Mouse (Mus musculus): ENCODE results near the gene Ccdc83.

Ccdc83 gene

GRCm38 (mm10) chr7:90259899-90260298, 5.7 kb downstream of the Ccdc83 start:
- DNase-seq = no peak

- DNase-seq = peak; percentile 49
Measured at GRCm38 (mm10) chr7:90258701-90259100, 6.9 kb downstream of the Ccdc83 start.

GRCm38 (mm10) chr7:90252946-90253345, 12.6 kb downstream of the Ccdc83 start:
- peak; percentile 27 for DNase-seq

- DNase-seq = no peak
Measured at GRCm38 (mm10) chr7:90243643-90244042, 21.9 kb downstream of the Ccdc83 start.

- DNase-seq = no peak
Measured at GRCm38 (mm10) chr7:90243151-90243550, 22.4 kb downstream of the Ccdc83 start.

- no peak for DNase-seq
Measured at GRCm38 (mm10) chr7:90236289-90236905, 29.2 kb downstream of the Ccdc83 start.

GRCm38 (mm10) chr7:90233921-90234320, 31.7 kb downstream of the Ccdc83 start:
- no peak for DNase-seq

- peak; percentile 22 for DNase-seq
Measured at GRCm38 (mm10) chr7:90231431-90231830, 34.1 kb downstream of the Ccdc83 start.

- peak; percentile 27 for DNase-seq
Measured at GRCm38 (mm10) chr7:90228884-90229283, 36.7 kb downstream of the Ccdc83 start.

- DNase-seq = no peak
Measured at GRCm38 (mm10) chr7:90228075-90228474, 37.5 kb downstream of the Ccdc83 start.

GRCm38 (mm10) chr7:90221487-90221886, 44.1 kb downstream of the Ccdc83 start:
- no peak for DNase-seq

- DNase-seq = no peak
Measured at GRCm38 (mm10) chr7:90218122-90218521, 47.5 kb downstream of the Ccdc83 start.

GRCm38 (mm10) chr7:90216511-90216910, 49.1 kb downstream of the Ccdc83 start:
- DNase-seq = no peak

GRCm38 (mm10) chr7:90210947-90211346, 54.6 kb downstream of the Ccdc83 start:
- DNase-seq = no peak

GRCm38 (mm10) chr7:90210116-90210515, 55.5 kb downstream of the Ccdc83 start:
- no peak for DNase-seq

- DNase-seq = no peak
Measured at GRCm38 (mm10) chr7:90203914-90204313, 61.7 kb downstream of the Ccdc83 start.

GRCm38 (mm10) chr7:90201877-90202465, 63.6 kb downstream of the Ccdc83 start:
- no peak for DNase-seq

GRCm38 (mm10) chr7:90200251-90200650, 65.3 kb downstream of the Ccdc83 start:
- no peak for DNase-seq

GRCm38 (mm10) chr7:90180635-90181034, 84.9 kb downstream of the Ccdc83 start:
- DNase-seq = no peak

- DNase-seq = no peak
Measured at GRCm38 (mm10) chr7:90175576-90175975, 90.0 kb downstream of the Ccdc83 start.

Measured in lung, postnatal 10 days (tissue).